Mouse (Mus musculus) macrophage (primary cell): Measurements from ENCODE around the gene Klhl29. TPM values are rescaled to one million over a fixed set of nuclear protein-coding genes. Genes with fewer than 3 reads are reported as not detected.

ENCODE experiments used
- H3K27ac ChIP-seq: fragments of 350-480 bp; formaldehyde crosslinking; 2 replicates; pipeline ENCODE4 v1.9.0; 2021
- H3K36me3 ChIP-seq: fragments of 350-480 bp; formaldehyde crosslinking; 2 replicates; pipeline ENCODE4 v1.9.0; 2021; ENCODE audit errors: inconsistent target
- H3K4me3 ChIP-seq: fragments of 350-480 bp; formaldehyde crosslinking; 2 replicates; pipeline ENCODE4 v1.9.0; 2021; ENCODE audit errors: inconsistent target
- H3K79me2 ChIP-seq: fragments of 350-480 bp; formaldehyde crosslinking; 2 replicates; pipeline ENCODE4 v1.9.0; 2021; ENCODE audit errors: inconsistent target
- WGBS: methylation state at CpG from one replicate; pipeline ENCODE4 v1.1.7; 2026; ENCODE audit warnings: inconsistent platforms; ENCODE audit not compliant: missing documents; 5-methylcytosine and 5-hydroxymethylcytosine counted together
- polyA plus RNA-seq: library from polyadenylated mRNA; stranded (reverse); fragments of 250-400 nt; gene quantifications from 3 replicates; pipeline ENCODE4 v1.2.4, GENCODE M21; 2018; ENCODE audit warnings: inconsistent platforms

Gene Klhl29
- polyA plus RNA-seq, 1 experiment from 2014 or later: not detected

- Histone ChIP-seq H3K79me2 (no peaks in the 10 kb centered on the region), H3K36me3 (no peaks in the 10 kb centered on the region), H3K27ac (no peak overlapping the region), H3K4me3 (no peak overlapping the region)
- WGBS: 60% methylated on average over 3 of the region's 3 CpGs
Measured at GRCm38 (mm10) chr12:5067590-5067989, 307.9 kb downstream of the Klhl29 start.

- Histone ChIP-seq H3K36me3 (peaks cover 12% of the 10 kb centered on the region; the same call in 1 of the 2 replicates), H3K4me3 (no peak overlapping the region), H3K79me2 (no peaks in the 10 kb centered on the region), H3K27ac (no peak overlapping the region)
- 95% methylated on average over 4 of the region's 4 CpGs for WGBS
Measured at GRCm38 (mm10) chr12:5048104-5048503, 327.4 kb downstream of the Klhl29 start.

DNA sequence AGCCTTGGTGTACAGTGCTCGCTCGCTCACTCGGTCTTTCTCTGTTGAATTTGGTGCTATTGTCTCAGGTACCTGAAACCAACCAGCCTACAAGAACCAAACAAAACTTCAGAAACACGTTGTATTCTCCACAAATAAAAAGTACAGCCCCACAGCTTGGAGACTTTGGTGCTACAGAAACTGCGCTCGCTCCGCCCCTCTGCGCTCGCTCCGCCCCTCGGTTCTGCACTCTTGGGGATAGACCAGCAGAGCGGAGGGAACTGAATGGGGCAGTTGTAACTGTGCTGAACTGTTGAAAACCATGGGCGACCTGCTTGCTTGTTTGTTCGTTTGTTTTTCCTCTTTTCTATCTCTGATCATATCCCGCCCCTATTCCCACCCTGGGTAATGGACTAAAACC, 331.3 kb downstream of the Klhl29 start:
- 95% methylated on average over 15 of the region's 15 CpGs for WGBS
- no peak overlapping the region for H3K27ac ChIP-seq
- peaks cover 33% of the 10 kb centered on the region; the same call in 1 of the 2 replicates for H3K36me3 ChIP-seq
- H3K79me2 ChIP-seq: no peaks in the 10 kb centered on the region
- H3K4me3 ChIP-seq: no peak overlapping the region

- 88% methylated on average over 2 of the region's 2 CpGs for WGBS
- Histone ChIP-seq H3K4me3 (no peak overlapping the region), H3K27ac (no peak overlapping the region), H3K79me2 (no peaks in the 10 kb centered on the region), H3K36me3 (peaks cover 70% of the 10 kb centered on the region)
Measured at GRCm38 (mm10) chr12:5038008-5038407, 337.5 kb downstream of the Klhl29 start.

- Histone ChIP-seq H3K27ac (no peak overlapping the region), H3K79me2 (no peaks in the 10 kb centered on the region), H3K36me3 (peaks cover 67% of the 10 kb centered on the region; the same call in 1 of the 2 replicates), H3K4me3 (no peak overlapping the region)
- WGBS: 91% methylated on average over 5 of the region's 5 CpGs
Measured at GRCm38 (mm10) chr12:5029035-5029434, 346.4 kb downstream of the Klhl29 start.
